Mouse (Mus musculus): ENCODE data around the gene Rpusd3. TPM values are rescaled to one million over a fixed set of nuclear protein-coding genes. Genes with fewer than 3 reads are reported as not detected.

Rpusd3 gene
- total and polyA plus RNA-seq, 2 experiments from 2014 or later: 22.0 to 53.8 TPM

DNA sequence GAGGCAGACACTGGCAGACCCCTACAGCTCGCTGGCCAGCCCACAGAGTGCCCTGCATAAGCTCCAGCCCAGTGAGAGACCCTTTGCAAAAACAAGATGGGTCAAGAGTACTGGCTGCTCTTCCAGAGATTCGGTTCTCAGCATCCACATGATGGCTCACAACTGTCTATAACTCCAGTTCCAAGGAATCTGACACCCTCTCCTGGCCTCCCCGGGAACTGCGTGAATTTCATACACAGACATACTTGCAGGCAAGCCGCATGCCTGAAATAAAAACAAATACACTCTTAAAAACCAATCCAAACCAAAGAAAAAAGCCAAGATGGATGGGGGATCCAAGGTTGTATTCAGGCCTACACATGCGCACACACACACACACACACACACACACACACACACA, 23.6 kb downstream of the Rpusd3 start:
- no peak overlapping the region for H3K4me3 ChIP-seq (ENCODE audit: low read depth, low read length)
- no peaks in the 10 kb centered on the region for H3K9me3 ChIP-seq (ENCODE audit: low read length)
- no peak overlapping the region for H3K4me2 ChIP-seq (ENCODE audit: low read depth, low read length, poor library complexity, severe bottlenecking)
- H3K9ac ChIP-seq (replicated peaks; ENCODE audit: low read length, poor library complexity, severe bottlenecking): no peak overlapping the region
- H3K27ac ChIP-seq (ENCODE audit: low read depth, low read length): no peak overlapping the region
- H3K4me1 ChIP-seq (ENCODE audit: insufficient read depth, low read length): no peaks in the 10 kb centered on the region
- 91% methylated on average over 6 of the region's 6 CpGs for WGBS
- H3K27me3 ChIP-seq (ENCODE audit: insufficient read depth, low read length): no peaks in the 10 kb centered on the region
- DNase-seq (ENCODE audit: low spot score) (no peak), ATAC-seq (ENCODE audit: low FRiP score) (no peak)
- TF ChIP-seq CTCF (IDR thresholded peaks at IDR 0.05): no peak
- peaks cover 12% of the 10 kb centered on the region for H3K36me3 ChIP-seq (ENCODE audit: insufficient read depth, low read length)

DNA sequence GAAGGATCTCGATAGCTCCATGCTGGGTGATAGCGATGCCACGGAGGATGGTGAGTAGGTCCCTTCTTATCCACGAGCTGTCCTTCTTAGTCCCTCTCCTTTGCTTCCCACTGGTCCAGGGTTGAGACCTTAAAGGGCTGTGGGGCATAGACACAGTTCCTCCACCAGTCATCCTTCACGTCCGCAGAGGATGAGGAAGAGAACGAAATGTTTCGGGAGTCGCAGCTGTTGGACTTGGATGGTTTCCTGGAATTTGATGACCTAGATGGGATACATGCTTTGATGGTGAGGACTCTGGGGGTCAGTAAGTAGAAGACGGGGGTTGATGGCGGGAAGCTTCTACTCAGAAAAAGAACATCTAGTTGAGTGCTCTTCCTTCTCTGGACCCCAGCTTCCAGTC, 24.3 kb downstream of the Rpusd3 start:
- Histone ChIP-seq H3K4me3 (ENCODE audit: low read depth, low read length) (no peak overlapping the region), H3K36me3 (ENCODE audit: insufficient read depth, low read length) (peaks cover 14% of the 10 kb centered on the region), H3K4me1 (ENCODE audit: insufficient read depth, low read length) (no peaks in the 10 kb centered on the region), H3K9ac (replicated peaks; ENCODE audit: low read length, poor library complexity, severe bottlenecking) (no peak overlapping the region), H3K9me3 (ENCODE audit: low read length) (no peaks in the 10 kb centered on the region), H3K4me2 (ENCODE audit: low read depth, low read length, poor library complexity, severe bottlenecking) (no peak overlapping the region), H3K27me3 (ENCODE audit: insufficient read depth, low read length) (no peaks in the 10 kb centered on the region), H3K27ac (ENCODE audit: low read depth, low read length) (no peak overlapping the region)
- WGBS: 95% methylated on average over 11 of the region's 11 CpGs
- no peak for ATAC-seq (ENCODE audit: low FRiP score)
- DNase-seq (ENCODE audit: low spot score): no peak
- no peak for TF ChIP-seq CTCF (IDR thresholded peaks at IDR 0.05)

DNA sequence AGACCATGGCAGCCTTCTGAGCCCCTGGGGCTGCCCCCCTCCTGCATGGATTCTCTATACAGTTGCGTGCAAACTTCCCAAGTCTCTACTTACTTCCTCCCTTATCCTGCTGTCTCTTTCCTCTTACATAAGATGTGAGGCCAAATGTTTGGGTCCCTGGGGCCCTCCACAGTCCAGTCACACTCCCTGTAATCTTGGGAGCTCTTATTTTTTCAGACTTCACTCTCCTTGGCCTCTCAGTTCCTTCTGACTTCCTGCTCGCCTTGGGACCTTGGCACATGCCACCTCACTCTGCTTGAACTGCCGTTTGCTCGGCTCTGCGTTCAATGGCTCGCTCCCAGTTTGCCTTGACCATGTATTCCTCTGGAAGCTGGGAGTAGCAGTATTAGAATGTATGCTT, 25.2 kb downstream of the Rpusd3 start:
- no peak for TF ChIP-seq CTCF (IDR thresholded peaks at IDR 0.05)
- Histone ChIP-seq H3K36me3 (ENCODE audit: insufficient read depth, low read length) (peaks cover 22% of the 10 kb centered on the region), H3K27ac (ENCODE audit: low read depth, low read length) (no peak overlapping the region), H3K27me3 (ENCODE audit: insufficient read depth, low read length) (no peaks in the 10 kb centered on the region), H3K4me3 (ENCODE audit: low read depth, low read length) (no peak overlapping the region), H3K9ac (replicated peaks; ENCODE audit: low read length, poor library complexity, severe bottlenecking) (no peak overlapping the region), H3K9me3 (ENCODE audit: low read length) (no peaks in the 10 kb centered on the region), H3K4me1 (ENCODE audit: insufficient read depth, low read length) (no peaks in the 10 kb centered on the region), H3K4me2 (ENCODE audit: low read depth, low read length, poor library complexity, severe bottlenecking) (no peak overlapping the region)
- WGBS: 90% methylated on average over 6 of the region's 6 CpGs
- no peak for DNase-seq (ENCODE audit: low spot score)
- no peak for ATAC-seq (ENCODE audit: low FRiP score)

DNA sequence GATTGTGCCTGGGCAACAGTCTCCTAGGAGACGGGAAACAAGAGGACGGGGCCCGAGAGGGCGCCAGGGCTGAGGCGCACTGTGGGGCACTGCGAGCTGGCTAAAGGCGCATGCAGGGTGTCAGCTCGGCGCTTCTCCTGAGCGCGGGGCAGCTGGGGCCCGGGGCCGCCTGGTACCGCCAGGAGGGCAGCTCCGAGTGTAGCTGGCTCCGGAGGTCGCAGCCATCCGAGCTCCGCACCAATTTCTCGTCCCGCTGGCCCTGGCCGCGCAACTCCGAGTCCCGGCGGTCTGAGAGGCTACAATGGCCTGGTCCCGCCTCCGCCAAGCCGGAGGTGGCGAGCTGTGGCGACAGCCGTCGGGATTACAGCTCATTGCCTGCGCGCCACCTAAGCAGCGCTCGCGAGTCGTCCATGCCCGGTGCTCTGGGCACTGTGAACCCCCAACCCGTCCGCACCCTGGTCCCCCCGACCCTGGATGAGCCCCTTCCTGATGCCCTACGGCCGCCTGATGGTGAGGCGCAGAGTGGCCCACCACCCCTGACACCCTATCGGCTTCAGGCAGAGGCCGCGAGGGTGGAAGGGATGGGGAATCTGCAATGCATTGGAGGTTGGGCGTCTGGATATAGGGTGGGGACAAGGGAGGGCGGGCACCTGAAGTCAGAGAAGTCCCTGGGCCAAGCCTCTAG, 26.6 kb downstream of the Rpusd3 start:
- DNase-seq (ENCODE audit: low spot score): peak; percentile 79
- no peaks in the 10 kb centered on the region for H3K27me3 ChIP-seq (ENCODE audit: insufficient read depth, low read length)
- H3K9ac ChIP-seq (replicated peaks; ENCODE audit: low read length, poor library complexity, severe bottlenecking): peak overlapping the region; percentile 72
- no peaks in the 10 kb centered on the region for H3K4me1 ChIP-seq (ENCODE audit: insufficient read depth, low read length)
- TF ChIP-seq CTCF (IDR thresholded peaks at IDR 0.05): no peak
- peak overlapping the region; percentile 36 for H3K4me3 ChIP-seq (ENCODE audit: low read depth, low read length)
- peak overlapping the region; percentile 19 for H3K27ac ChIP-seq (ENCODE audit: low read depth, low read length)
- H3K4me2 ChIP-seq (ENCODE audit: low read depth, low read length, poor library complexity, severe bottlenecking): peak overlapping the region; percentile 57
- ATAC-seq (ENCODE audit: low FRiP score): peak; percentile 86
- H3K36me3 ChIP-seq (ENCODE audit: insufficient read depth, low read length): peaks cover 29% of the 10 kb centered on the region
- no peaks in the 10 kb centered on the region for H3K9me3 ChIP-seq (ENCODE audit: low read length)
- WGBS: 2% methylated on average over 40 of the region's 51 CpGs

DNA sequence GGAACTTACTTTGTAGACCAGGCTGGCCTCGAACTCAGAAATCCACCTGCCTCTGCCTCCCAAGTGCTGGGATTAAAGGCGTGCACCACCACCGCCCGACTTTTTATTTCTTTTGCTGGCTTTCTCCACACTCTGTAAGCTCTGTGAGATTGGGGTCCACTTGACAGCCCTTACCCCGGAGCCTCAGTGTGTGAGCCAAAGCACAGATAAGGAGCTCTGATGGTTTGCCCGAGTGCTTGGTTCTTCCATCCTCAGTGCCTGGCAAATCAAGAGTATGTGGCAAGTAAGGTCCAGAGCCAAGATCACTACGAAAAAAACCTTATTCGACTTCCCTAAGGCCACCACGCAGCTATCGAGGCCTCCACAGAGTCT, 27.1 kb downstream of the Rpusd3 start:
- Histone ChIP-seq H3K9me3 (ENCODE audit: low read length) (no peaks in the 10 kb centered on the region), H3K27me3 (ENCODE audit: insufficient read depth, low read length) (no peaks in the 10 kb centered on the region), H3K27ac (ENCODE audit: low read depth, low read length) (peak overlapping the region; percentile 19), H3K4me1 (ENCODE audit: insufficient read depth, low read length) (no peaks in the 10 kb centered on the region), H3K4me2 (ENCODE audit: low read depth, low read length, poor library complexity, severe bottlenecking) (peak overlapping the region; percentile 57), H3K9ac (replicated peaks; ENCODE audit: low read length, poor library complexity, severe bottlenecking) (peak overlapping the region; percentile 72), H3K4me3 (ENCODE audit: low read depth, low read length) (peak overlapping the region; percentile 36), H3K36me3 (ENCODE audit: insufficient read depth, low read length) (peaks cover 33% of the 10 kb centered on the region)
- DNase-seq (ENCODE audit: low spot score) (no peak), ATAC-seq (ENCODE audit: low FRiP score) (no peak)
- TF ChIP-seq CTCF (IDR thresholded peaks at IDR 0.05): no peak
- 21% methylated on average over 10 of the region's 10 CpGs for WGBS

DNA sequence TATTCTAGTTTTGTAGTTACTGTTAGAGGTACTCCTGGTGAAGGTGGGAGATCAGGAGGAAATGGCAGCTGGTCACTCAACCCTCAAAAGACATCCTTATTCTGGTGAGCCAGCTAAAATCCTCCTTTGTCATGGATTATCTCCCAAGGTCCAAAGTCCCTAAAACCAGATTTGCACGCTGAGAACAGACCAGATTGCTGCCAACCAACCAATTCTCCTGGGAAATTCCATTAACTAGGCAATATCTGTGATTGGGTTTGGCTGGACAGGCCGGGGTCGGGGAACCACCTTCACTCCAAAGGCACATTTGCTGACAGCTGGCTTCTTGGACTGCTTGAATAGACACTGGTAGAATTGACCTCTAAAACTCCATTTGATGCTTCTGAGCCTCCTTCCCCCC, 28.4 kb downstream of the Rpusd3 start:
- Histone ChIP-seq H3K27me3 (ENCODE audit: insufficient read depth, low read length) (no peaks in the 10 kb centered on the region), H3K4me3 (ENCODE audit: low read depth, low read length) (no peak overlapping the region), H3K4me2 (ENCODE audit: low read depth, low read length, poor library complexity, severe bottlenecking) (no peak overlapping the region), H3K36me3 (ENCODE audit: insufficient read depth, low read length) (peaks cover 39% of the 10 kb centered on the region), H3K27ac (ENCODE audit: low read depth, low read length) (no peak overlapping the region), H3K4me1 (ENCODE audit: insufficient read depth, low read length) (no peaks in the 10 kb centered on the region), H3K9ac (replicated peaks; ENCODE audit: low read length, poor library complexity, severe bottlenecking) (no peak overlapping the region), H3K9me3 (ENCODE audit: low read length) (no peaks in the 10 kb centered on the region)
- 58% methylated on average over 3 of the region's 3 CpGs for WGBS
- DNase-seq (ENCODE audit: low spot score) (peak; percentile 18), ATAC-seq (ENCODE audit: low FRiP score) (no peak)
- no peak for TF ChIP-seq CTCF (IDR thresholded peaks at IDR 0.05)

Measured in midbrain, postnatal 0 days (tissue).